14 mouse cellular contexts compared by ENCODE assay signal in the genomic region with DNA sequence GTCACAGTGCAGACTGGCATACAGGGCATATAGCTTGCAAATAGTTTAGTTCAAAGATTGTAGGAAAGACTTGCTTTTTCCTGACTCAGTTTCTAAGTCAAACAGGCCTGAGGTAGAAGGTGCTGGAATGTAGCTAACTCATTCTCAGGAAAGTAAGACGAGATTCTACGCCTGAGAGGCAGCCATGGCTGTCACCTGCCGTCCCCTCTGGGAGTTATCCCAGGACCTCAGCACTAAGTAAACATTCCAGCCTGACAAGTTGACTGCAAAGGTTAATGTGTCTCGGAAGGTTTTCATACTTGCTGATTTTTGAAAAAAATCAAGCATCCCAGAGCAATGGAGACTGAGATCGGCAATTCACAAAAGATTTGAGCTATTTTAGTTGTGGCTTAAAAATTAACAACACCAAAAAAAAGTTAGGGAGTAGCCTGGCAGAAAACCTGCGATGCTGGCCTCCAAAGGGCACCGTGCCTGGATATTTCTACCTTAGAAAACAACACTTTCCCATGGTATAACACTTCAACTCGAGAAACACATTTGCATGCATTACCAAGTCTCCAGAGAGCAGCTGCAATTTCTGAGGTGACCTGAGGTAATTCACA. TPM values are rescaled to one million over a fixed set of nuclear protein-coding genes. Genes with fewer than 3 reads are reported as not detected.
A peak's percentile ranks its signal among the peaks of the same experiment; 100 is the strongest.
DNase-seq lines count a peak whose midpoint lies in the region; ATAC-seq and TF ChIP-seq lines count a peak whose summit lies in the region.
"Had no signal": no experiment of that assay in that cellular context is flagged by ENCODE, and none has a peak within 500 bp of the region (broad histone marks: within the 10 kb centered on the region; RNA-seq: fewer than 3 reads in every experiment).

No protein-coding gene starts in this region.

- 49% methylated on average over 8 of the region's 8 CpGs for WGBS in liver, postnatal 0 days (ENCODE audit: insufficient replicate concordance)
- 43% methylated on average over 8 of the region's 8 CpGs for WGBS in liver, embryonic 12.5 days (ENCODE audit: insufficient replicate concordance)
- 33% methylated on average over 8 of the region's 8 CpGs for WGBS in intestine, embryonic 15.5 days
- WGBS in kidney, embryonic 15.5 days, result 18% methylated on average over 8 of the region's 8 CpGs
- WGBS in stomach, embryonic 16.5 days, result 26% methylated on average over 8 of the region's 8 CpGs
- WGBS in hindbrain, embryonic 13.5 days, result 68% methylated on average over 8 of the region's 8 CpGs
- WGBS in midbrain, embryonic 16.5 days, result 72% methylated on average over 8 of the region's 8 CpGs

- TF ChIP-seq EP300 in liver, postnatal 0 days (IDR thresholded peaks at IDR 0.05; ENCODE audit: low read depth), result no peak

- no peaks in the 10 kb centered on the region for H3K9me3 ChIP-seq in liver, postnatal 0 days (ENCODE audit: low read length)
- no peaks in the 10 kb centered on the region for H3K9me3 ChIP-seq in liver, embryonic 12.5 days (replicated peaks)
- no peaks in the 10 kb centered on the region for H3K9me3 ChIP-seq in intestine, embryonic 15.5 days
- H3K9me3 ChIP-seq in kidney, embryonic 15.5 days (replicated peaks), result no peaks in the 10 kb centered on the region
- H3K9me3 ChIP-seq in stomach, embryonic 16.5 days (replicated peaks; ENCODE audit: control insufficient read depth, low read length), result no peaks in the 10 kb centered on the region
- no peaks in the 10 kb centered on the region for H3K9me3 ChIP-seq in hindbrain, embryonic 13.5 days
- H3K9me3 ChIP-seq in midbrain, embryonic 16.5 days (replicated peaks; ENCODE audit: control insufficient read depth, low read length, poor library complexity, severe bottlenecking), result no peaks in the 10 kb centered on the region
- H3K9me3 ChIP-seq: forebrain, embryonic 10.5 days; heart, embryonic 12.5 days; liver, embryonic 13.5 days; neural tube, embryonic 13.5 days had no signal

- peaks cover 28% of the 10 kb centered on the region for H3K4me1 ChIP-seq in liver, postnatal 0 days (ENCODE audit: insufficient read depth)
- 0 out of 2 replicates have a peak, but pooled peaks cover 7% of the 10 kb centered on the region for H3K4me1 ChIP-seq in liver, embryonic 12.5 days
- H3K4me1 ChIP-seq in intestine, embryonic 15.5 days (replicated peaks), result peaks cover 17% of the 10 kb centered on the region
- H3K4me1 ChIP-seq in kidney, embryonic 15.5 days, result peaks cover 36% of the 10 kb centered on the region
- H3K4me1 ChIP-seq in stomach, embryonic 16.5 days (ENCODE audit: control insufficient read depth, insufficient read depth, low read length), result peaks cover 24% of the 10 kb centered on the region
- no peaks in the 10 kb centered on the region for H3K4me1 ChIP-seq in hindbrain, embryonic 13.5 days (replicated peaks)
- no peaks in the 10 kb centered on the region for H3K4me1 ChIP-seq in midbrain, embryonic 16.5 days (ENCODE audit: control insufficient read depth, insufficient read depth, low read length)
- H3K4me1 ChIP-seq: neural tube, embryonic 13.5 days had no signal

- peak; percentile 11 for DNase-seq in liver, postnatal 0 days
- DNase-seq: cerebellum, adult 11-12 months; cerebellum, postnatal 36 days; liver, embryonic 13.5 days; thymus, postnatal 25 days had no signal

- H3K4me2 ChIP-seq in liver, postnatal 0 days (ENCODE audit: low read depth, low read length), result no peak overlapping the region
- no peak overlapping the region for H3K4me2 ChIP-seq in liver, embryonic 12.5 days
- no peak overlapping the region for H3K4me2 ChIP-seq in intestine, embryonic 15.5 days (replicated peaks)
- peak overlapping the region; percentile 30 for H3K4me2 ChIP-seq in kidney, embryonic 15.5 days
- no peak overlapping the region for H3K4me2 ChIP-seq in stomach, embryonic 16.5 days (ENCODE audit: low read depth, low read length)
- H3K4me2 ChIP-seq in hindbrain, embryonic 13.5 days, result no peak overlapping the region
- no peak overlapping the region for H3K4me2 ChIP-seq in midbrain, embryonic 16.5 days (ENCODE audit: low read length)
- H3K4me2 ChIP-seq: heart, embryonic 12.5 days; liver, embryonic 13.5 days; neural tube, embryonic 13.5 days had no signal

- no peak overlapping the region for H3K4me3 ChIP-seq in liver, postnatal 0 days (ENCODE audit: low read depth, low read length)
- no peak overlapping the region for H3K4me3 ChIP-seq in liver, embryonic 12.5 days
- no peak overlapping the region for H3K4me3 ChIP-seq in intestine, embryonic 15.5 days (replicated peaks)
- no peak overlapping the region for H3K4me3 ChIP-seq in kidney, embryonic 15.5 days (replicated peaks)
- no peak overlapping the region for H3K4me3 ChIP-seq in stomach, embryonic 16.5 days (replicated peaks; ENCODE audit: low read length)
- no peak overlapping the region for H3K4me3 ChIP-seq in hindbrain, embryonic 13.5 days
- no peak overlapping the region for H3K4me3 ChIP-seq in midbrain, embryonic 16.5 days (ENCODE audit: low read depth, low read length)
- H3K4me3 ChIP-seq: forebrain, embryonic 10.5 days; heart, embryonic 12.5 days; liver, embryonic 13.5 days; neural tube, embryonic 13.5 days had no signal

- peak overlapping the region; percentile 58 for H3K27ac ChIP-seq in liver, postnatal 0 days (ENCODE audit: low read depth)
- H3K27ac ChIP-seq in liver, embryonic 12.5 days, result no peak overlapping the region
- H3K27ac ChIP-seq in intestine, embryonic 15.5 days, result no peak overlapping the region
- H3K27ac ChIP-seq in kidney, embryonic 15.5 days, result peak overlapping the region; percentile 89
- H3K27ac ChIP-seq in stomach, embryonic 16.5 days (ENCODE audit: low read length), result peak overlapping the region; percentile 58
- no peak overlapping the region for H3K27ac ChIP-seq in hindbrain, embryonic 13.5 days
- H3K27ac ChIP-seq in midbrain, embryonic 16.5 days (ENCODE audit: low read length), result no peak overlapping the region
- H3K27ac ChIP-seq: forebrain, embryonic 10.5 days; liver, embryonic 13.5 days; neural tube, embryonic 13.5 days had no signal

- no peak for TF ChIP-seq CTCF in liver, postnatal 0 days (IDR thresholded peaks at IDR 0.05; ENCODE audit: low read depth)

- no peaks in the 10 kb centered on the region for H3K27me3 ChIP-seq in liver, postnatal 0 days (ENCODE audit: insufficient read depth, low read length)
- no peaks in the 10 kb centered on the region for H3K27me3 ChIP-seq in liver, embryonic 12.5 days (replicated peaks)
- H3K27me3 ChIP-seq in intestine, embryonic 15.5 days (replicated peaks), result no peaks in the 10 kb centered on the region
- H3K27me3 ChIP-seq in kidney, embryonic 15.5 days, result no peaks in the 10 kb centered on the region
- no peaks in the 10 kb centered on the region for H3K27me3 ChIP-seq in stomach, embryonic 16.5 days (ENCODE audit: control insufficient read depth, insufficient read depth, low read length)
- no peaks in the 10 kb centered on the region for H3K27me3 ChIP-seq in hindbrain, embryonic 13.5 days
- H3K27me3 ChIP-seq in midbrain, embryonic 16.5 days (ENCODE audit: control insufficient read depth, insufficient read depth, low read depth, low read length), result no peaks in the 10 kb centered on the region
- H3K27me3 ChIP-seq: heart, embryonic 12.5 days; liver, embryonic 13.5 days; neural tube, embryonic 13.5 days had no signal

- no peak overlapping the region for H3K9ac ChIP-seq in liver, postnatal 0 days (replicated peaks)
- no peak overlapping the region for H3K9ac ChIP-seq in liver, embryonic 12.5 days
- no peak overlapping the region for H3K9ac ChIP-seq in intestine, embryonic 15.5 days
- H3K9ac ChIP-seq in kidney, embryonic 15.5 days, result no peak overlapping the region
- no peak overlapping the region for H3K9ac ChIP-seq in stomach, embryonic 16.5 days (ENCODE audit: low read length)
- no peak overlapping the region for H3K9ac ChIP-seq in hindbrain, embryonic 13.5 days
- H3K9ac ChIP-seq in midbrain, embryonic 16.5 days (ENCODE audit: low read depth, low read length), result no peak overlapping the region
- H3K9ac ChIP-seq: heart, embryonic 12.5 days; liver, embryonic 13.5 days; neural tube, embryonic 13.5 days had no signal

- no peak for ATAC-seq in liver, postnatal 0 days
- ATAC-seq in liver, embryonic 12.5 days, result no peak
- ATAC-seq in intestine, embryonic 15.5 days, result peak; percentile 52
- ATAC-seq in kidney, embryonic 15.5 days (replicated peaks; ENCODE audit: low FRiP score), result peak; percentile 75
- ATAC-seq in stomach, embryonic 16.5 days (ENCODE audit: insufficient read depth, low FRiP score), result no peak
- ATAC-seq in hindbrain, embryonic 13.5 days (ENCODE audit: low FRiP score), result no peak
- ATAC-seq in midbrain, embryonic 16.5 days, result no peak

- H3K36me3 ChIP-seq in liver, postnatal 0 days (replicated peaks; ENCODE audit: insufficient read depth, low read length), result no peaks in the 10 kb centered on the region
- no peaks in the 10 kb centered on the region for H3K36me3 ChIP-seq in liver, embryonic 12.5 days
- no peaks in the 10 kb centered on the region for H3K36me3 ChIP-seq in intestine, embryonic 15.5 days
- no peaks in the 10 kb centered on the region for H3K36me3 ChIP-seq in kidney, embryonic 15.5 days
- H3K36me3 ChIP-seq in stomach, embryonic 16.5 days (ENCODE audit: control insufficient read depth, insufficient read depth, low read length), result no peaks in the 10 kb centered on the region
- H3K36me3 ChIP-seq in hindbrain, embryonic 13.5 days, result no peaks in the 10 kb centered on the region
- H3K36me3 ChIP-seq in midbrain, embryonic 16.5 days (ENCODE audit: control insufficient read depth, insufficient read depth, low read length), result no peaks in the 10 kb centered on the region
- H3K36me3 ChIP-seq: forebrain, embryonic 10.5 days; heart, embryonic 12.5 days; liver, embryonic 13.5 days; neural tube, embryonic 13.5 days had no signal

RNA-seq across cellular contexts. Expression of a gene that starts 54.6 kb away (rescaled TPM):
- polyA plus RNA-seq in liver, postnatal 0 days (2015; fragmentation: Nextera tagmentation; extraction: Ambion mirVana), result 95.0 and 102 TPM in 2 replicates
- 21.4 and 21.8 TPM in 2 replicates for polyA plus RNA-seq in liver, embryonic 12.5 days (2016; fragmentation: Nextera tagmentation; extraction: Ambion mirVana)
- 31.2 and 37.2 TPM in 2 replicates for polyA plus RNA-seq in intestine, embryonic 15.5 days (2015; fragmentation: Nextera tagmentation; extraction: Ambion mirVana)
- 18.5 and 20.9 TPM in 2 replicates for polyA plus RNA-seq in kidney, embryonic 15.5 days (2015; fragmentation: Nextera tagmentation; extraction: Ambion mirVana)
- polyA plus RNA-seq in stomach, embryonic 16.5 days (2015; fragmentation: Nextera tagmentation; extraction: Ambion mirVana), result 11.2 and 12.4 TPM in 2 replicates
- 29.7 and 33.4 TPM in 2 replicates for polyA plus RNA-seq in hindbrain, embryonic 13.5 days (2015; fragmentation: Nextera tagmentation; extraction: Ambion mirVana)
- polyA plus RNA-seq in midbrain, embryonic 16.5 days (2015; fragmentation: Nextera tagmentation; extraction: Ambion mirVana), result 31.0 and 35.0 TPM in 2 replicates

Comparison
In these comparisons a context has a peak if more than half of its experiments do, and no peak if none do; other contexts are left out.
1. H3K27ac ChIP-seq: peak in liver, postnatal 0 days (single experiment), kidney, embryonic 15.5 days (single experiment) and stomach, embryonic 16.5 days (single experiment); none in liver, embryonic 12.5 days (single experiment), intestine, embryonic 15.5 days (single experiment), hindbrain, embryonic 13.5 days (single experiment) and midbrain, embryonic 16.5 days (single experiment).
2. ATAC-seq: peak in intestine, embryonic 15.5 days (single experiment) and kidney, embryonic 15.5 days (single experiment); none in liver, postnatal 0 days (single experiment), liver, embryonic 12.5 days (single experiment), stomach, embryonic 16.5 days (single experiment), hindbrain, embryonic 13.5 days (single experiment) and midbrain, embryonic 16.5 days (single experiment).